Mouse (Mus musculus) CD8-positive naive resting alpha-beta T cell, adult 2 months (primary cell): Measurements from ENCODE around the gene Lemd1.
A peak's percentile ranks its signal among the peaks of the same experiment; 100 is the strongest.

ENCODE experiments used
- DNase-seq, 2 experiments: peaks; one replicate each; pipeline ENCODE4 v3.0.0; 2022; ENCODE audit warnings: low read depth in 2 of 2, low spot score in 2 of 2

Gene Lemd1

DNA sequence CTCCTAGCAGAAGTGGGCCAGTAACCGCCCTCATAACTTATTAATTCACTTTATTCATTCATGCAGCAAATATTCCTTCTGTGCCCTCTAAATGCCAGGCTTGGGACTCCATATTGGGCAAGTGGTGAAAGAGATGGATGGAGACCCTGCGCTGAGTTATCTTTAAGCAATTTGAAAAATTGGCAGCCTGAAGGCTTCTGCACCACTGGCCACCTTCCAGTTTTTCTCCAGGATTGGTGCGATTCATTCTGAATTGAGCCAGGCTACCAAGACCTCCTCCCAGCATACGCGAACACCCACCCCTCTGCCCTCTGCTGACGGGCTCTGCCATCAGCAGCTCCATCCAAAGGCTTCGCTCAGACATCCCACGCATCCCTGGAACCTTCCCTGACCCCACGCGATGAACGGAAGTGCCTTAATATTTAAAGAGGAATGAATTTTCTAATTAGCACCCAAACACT lies 96.8 kb downstream of the Lemd1 start:
- no peak for DNase-seq

DNA sequence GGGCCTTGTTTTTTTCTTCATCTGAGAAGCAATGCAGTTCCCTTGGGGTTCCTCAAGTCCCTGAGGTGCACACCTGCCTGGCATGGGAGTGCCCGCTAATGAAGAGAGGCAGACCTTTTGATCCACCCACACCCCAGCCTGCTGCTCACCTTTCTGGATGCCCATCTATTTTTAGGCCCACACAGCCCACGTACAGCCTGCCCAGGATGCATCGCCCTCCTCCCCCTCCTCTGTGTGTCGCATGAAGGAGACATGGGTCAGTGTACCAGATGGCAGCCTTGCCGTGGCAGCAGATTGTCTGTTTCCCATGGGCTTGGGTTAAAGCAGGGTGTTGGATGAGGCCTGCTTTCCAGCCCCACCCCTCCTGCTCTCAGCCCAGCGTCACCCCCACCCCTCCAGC lies 98.7 kb downstream of the Lemd1 start:
- no peak for DNase-seq

DNA sequence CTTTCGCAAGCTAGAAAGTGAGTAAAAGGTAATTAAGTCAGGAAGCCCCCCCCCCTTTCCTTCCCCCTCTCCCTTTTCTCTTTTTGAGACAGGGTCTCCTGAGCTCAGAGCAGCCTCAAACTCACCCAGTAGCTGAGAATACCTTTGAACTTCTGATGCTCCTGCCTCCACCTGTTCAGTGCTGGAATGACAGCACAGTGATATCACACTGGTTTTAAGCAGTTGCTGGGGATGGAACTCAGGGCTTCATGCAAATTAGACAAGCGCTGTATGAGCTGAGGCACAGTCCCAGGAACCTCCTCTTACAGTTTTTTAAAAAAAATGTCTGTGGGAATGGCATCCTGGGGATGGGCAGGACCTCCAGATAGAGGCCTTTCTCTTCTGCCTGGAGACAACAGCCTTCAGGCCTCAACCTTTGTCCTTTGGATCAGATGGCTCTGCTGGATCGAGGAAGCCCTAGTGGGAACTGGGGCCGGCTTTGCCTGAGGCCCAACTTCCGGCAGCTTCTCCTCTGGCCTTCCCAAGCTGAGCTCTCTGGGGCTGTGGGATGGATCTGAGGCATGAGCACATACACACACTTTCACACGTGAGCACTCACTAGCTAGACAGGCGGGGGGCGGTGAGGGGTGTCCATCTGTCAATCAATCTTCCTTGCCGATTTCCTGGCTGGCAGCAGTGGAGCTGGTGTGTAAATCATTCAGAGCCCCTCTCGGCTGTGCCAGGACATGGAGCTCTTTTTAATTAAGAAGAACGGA lies 99.9 kb downstream of the Lemd1 start:
- DNase-seq: no peak

DNA sequence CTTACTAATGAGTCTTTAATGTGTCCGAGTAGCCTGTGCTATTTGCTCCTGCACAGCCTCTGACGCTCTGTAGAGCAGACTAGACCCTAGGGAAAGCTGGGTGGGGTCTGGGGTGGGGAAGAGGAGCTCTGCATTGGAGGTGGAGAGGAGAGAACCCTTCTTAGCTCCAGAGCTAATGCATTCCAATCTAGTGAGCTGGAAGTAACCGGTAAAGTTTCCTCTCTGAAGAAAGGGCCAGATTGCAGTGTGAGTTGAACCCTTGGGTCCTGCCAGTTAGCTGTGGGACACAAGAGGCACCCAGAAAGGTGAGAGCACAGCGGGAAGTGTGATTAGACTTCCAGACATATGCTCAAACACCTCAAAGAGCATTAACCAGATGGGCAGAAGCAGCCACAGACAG lies 100.5 kb downstream of the Lemd1 start:
- no peak for DNase-seq

DNA sequence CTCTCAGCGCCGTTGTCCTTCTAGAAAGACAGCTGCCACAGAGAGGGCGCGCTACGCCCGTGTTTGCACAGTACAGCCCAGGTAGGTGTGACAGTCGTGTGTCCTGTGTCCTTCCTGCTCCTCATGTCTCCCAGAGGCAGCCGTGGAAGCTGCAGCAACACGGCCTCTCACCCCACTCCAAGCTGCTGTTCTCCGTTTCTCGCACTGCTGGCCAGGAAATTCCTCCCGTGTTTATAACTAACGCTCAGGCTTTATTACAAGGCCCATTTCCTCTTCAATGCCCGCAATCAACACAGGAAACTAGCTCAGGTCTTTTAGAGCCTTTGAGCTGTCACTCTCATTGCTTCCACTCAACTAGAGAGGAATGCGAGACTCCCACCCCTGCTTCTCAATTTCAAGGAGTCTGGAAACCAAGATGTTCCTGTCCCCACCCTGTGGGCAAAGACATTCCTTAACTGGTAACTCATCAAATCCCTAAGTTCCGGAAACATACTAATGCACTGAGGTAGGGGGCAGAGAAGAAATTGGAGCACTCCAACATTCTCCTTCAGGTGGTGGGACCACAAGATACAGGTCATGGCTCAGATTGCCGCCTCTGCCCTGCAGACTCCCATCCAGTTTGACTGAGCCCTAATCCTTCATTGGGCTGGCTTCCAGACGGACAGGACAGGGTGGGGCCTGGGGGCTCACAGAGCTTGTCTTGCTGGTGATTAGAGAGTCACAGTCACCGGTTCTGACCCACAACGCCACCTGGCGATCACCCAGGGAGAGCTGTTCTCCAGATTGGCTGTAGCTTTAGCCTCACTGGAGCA lies 101.3 kb downstream of the Lemd1 start:
- no peak for DNase-seq

DNA sequence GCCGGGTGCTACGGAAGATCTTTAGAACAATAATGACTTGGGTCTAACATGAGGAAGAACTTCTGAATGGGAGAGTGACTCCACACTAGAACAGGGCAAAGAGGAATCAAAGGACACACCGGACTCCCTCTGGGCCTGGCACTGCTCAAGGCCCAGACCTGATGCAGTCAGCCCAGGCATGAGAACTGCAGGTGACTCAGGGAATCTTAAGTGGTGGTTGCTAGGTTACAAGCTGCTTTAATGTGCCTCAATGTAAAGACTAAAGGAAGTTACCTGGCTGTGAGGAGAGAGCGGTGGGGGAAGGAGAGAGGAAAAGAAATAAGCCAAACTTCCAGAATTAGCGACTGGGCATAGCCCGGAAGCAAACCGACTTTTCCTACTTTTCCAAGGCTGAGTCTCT lies 104.3 kb downstream of the Lemd1 start:
- DNase-seq: no peak

DNA sequence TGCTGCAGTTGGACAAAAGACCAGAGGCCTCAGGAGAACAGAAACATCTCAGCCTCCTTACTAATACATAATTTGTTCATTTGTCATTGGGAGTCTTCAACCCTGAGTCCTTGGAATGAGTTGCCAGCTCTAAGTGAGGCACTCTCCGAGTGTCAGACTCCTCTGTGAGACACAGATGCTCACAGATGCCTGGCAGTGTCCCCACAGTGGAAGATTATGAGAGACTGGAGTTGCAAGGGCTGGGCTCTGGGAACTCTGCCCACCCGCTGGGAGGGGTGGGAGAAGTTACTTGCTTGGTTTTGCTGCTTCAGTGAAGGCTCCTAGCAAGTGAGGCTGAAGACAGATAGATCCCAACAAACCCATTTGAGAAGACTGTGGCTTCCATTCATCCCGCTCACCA lies 104.8 kb downstream of the Lemd1 start:
- DNase-seq: no peak

DNA sequence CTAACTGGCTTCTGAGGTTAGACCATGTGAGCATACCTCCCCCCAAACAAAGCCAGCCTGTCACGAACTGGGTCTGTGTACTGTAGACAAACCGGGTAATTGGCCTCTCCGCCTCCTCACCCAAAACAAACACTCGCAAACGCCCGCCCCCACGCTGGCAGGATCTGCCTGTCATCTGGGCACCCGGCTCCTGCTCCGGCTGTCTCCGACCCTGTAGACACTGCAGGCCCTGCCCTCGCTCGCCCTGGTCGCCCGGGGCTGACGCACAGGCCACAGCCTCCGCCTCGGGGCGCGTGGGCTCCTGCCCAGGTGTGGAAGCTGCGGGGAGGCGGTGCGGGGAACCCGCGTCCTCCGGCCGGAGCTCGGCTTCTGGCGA lies 107.2 kb downstream of the Lemd1 start, which contains the start of gene Klhdc8a:
Gene Klhdc8a, plus strand, starts transcription at position 202 of the 376 bp plus-strand sequence.
- peak in 1 of 2 experiments; percentile 7 for DNase-seq

DNA sequence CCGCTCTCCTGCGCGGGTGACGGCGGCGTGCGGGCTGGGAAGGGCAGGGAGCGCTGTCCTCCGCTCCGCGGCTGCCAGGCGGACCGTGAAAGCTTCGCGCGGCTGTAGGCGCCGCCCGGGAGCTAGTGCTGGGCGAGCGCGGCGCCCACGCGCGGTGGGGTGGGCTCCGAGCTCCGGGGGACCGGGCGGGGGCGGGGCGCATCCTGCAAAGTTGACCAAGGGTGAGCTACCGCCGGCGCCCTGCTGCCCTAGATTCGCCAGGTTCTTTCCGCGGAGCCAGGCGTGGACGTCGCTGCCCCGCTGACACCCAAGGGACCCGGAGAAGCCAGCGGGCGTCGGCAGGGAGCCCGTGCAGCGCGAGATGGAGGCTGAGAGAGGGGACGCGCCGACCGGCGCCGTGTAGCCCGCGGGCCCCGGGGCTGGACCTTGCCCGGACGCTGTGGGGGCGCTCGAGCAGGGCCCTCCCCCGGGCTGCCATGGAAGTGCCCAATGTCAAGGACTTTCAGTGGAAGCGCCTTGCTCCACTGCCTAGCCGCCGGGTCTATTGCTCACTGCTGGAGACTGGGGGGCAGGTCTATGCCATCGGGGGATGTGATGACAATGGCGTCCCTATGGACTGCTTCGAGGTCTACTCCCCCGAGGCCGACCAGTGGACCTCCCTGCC lies 107.7 kb downstream of the Lemd1 start:
- no peak for DNase-seq

DNA sequence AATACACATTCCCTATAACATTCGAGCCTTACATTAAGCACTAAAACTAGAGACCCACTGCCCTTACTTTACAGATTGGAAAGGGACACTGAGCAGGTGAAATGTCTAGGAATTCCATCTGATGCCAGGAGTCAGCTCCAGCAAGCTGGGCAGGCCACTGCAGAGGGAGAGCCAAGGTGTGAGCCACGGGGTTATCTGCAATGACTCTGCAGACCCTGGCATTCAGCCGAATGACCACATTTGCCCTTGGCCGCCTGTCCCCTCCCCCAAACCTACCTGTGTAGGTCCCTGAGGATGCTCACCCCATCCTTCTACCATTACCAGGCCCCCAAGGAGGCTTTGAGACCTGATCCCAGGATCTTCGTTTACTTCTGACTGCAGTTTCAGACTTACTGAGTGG lies 108.5 kb downstream of the Lemd1 start:
- no peak for DNase-seq

DNA sequence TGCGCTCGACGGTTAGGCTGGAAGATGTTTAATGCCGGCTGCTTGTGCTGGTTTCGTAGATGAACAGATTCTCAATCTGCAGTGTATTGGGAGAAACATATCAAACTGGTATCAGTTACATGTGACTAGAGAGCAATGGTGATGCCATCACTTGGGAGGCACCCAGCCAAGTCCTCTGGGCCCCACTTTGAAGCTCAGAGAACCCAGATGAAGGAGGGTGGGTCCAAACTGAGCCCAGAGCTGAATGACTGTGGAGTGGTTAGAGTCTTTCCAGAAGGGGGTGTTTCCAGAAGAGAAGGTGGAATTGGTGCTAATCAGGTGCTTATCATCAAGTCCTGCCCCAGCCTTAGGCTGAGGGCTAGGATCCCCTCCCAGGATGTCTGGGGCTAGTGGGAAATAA lies 110.0 kb downstream of the Lemd1 start:
- no peak for DNase-seq

DNA sequence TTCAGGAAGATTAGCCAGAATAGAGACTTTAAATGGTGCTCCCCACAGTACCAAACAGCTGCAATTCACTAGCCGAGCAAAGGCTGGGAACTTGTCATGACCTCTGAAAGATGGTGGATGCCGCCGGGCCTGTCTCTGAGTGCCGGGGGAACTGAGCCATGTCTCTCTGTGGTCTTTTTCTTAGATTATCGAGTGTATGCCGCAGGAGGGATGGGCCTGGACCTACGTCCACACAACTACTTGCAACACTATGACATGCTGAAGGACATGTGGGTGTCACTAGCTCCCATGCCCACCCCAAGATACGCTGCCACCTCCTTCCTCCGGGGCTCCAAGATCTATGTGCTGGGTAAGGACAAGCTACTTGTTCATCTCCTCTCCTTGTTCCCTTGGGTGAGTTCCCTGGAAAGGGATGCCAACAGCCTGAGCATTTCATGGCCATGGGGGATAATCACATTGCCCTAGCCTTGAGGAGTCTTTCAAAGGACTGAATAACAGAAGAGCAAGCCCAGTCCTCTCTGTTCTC lies 111.2 kb downstream of the Lemd1 start:
- DNase-seq: no peak

DNA sequence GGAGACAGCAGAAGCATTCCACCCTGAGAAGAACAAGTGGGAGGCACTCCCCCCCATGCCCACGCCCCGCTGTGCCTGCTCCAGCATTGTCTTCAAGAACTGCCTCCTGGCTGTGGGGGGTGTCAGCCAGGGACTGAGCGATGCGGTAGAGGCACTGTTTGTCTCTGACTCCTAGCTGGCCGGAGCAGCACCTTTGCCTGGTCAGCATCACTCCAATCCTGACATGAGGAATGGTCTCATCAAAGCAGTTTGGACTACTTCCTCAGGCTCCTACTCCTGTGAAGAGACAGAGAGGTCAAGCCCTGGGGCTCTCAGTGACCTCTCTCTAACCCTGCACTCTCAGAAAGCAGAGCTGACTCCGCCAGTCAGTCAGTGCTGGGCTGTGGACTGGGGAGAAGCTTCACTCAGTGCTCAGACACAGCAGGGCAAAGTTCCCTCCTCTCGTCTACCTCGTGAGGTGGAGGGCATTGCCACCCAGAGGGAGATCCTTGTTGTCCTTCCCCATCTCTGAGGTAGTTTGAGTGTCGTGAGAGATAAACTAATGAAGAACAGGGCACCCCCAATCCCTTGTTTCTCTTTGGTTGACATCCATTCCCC lies 113.5 kb downstream of the Lemd1 start:
- DNase-seq: no peak

DNA sequence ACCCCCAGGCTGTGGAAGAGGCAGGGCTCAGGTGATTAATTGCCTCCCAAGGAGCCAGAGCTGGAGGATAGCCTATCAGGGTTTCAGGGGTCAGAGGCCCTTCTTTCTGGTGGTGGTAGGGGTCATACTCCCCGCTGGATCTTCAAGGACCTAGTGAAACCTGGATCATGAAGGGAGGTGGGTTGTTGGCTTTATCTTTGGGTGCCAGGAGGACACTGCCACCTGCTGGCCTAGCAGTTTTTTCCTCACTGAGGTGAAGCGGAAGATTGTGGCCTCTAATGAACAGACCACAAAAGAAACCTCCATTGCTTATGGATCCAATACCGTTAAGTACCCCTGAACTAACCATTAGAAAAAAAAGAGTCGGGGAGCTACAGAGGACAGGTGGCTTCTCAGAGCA lies 114.9 kb downstream of the Lemd1 start:
- no peak for DNase-seq

DNA sequence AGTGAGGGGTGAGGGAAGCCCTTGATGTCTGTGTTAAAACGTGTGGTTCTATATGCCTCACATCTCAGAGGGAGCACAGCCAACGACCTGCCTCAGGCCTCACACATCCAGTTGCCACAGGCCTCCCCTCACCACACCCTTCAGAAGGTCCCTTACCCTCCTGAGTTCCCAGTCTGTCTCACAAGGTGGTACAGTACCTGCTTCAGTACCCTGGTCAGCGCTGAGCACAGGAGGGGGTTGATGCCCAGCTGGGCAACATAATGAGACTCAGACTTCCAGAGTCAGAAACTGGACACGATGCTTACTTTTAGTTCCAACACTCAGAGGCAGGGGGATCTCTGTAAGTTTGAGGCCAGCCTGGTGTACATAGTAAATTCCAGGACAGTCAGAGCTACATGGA lies 115.6 kb downstream of the Lemd1 start:
- no peak for DNase-seq

DNA sequence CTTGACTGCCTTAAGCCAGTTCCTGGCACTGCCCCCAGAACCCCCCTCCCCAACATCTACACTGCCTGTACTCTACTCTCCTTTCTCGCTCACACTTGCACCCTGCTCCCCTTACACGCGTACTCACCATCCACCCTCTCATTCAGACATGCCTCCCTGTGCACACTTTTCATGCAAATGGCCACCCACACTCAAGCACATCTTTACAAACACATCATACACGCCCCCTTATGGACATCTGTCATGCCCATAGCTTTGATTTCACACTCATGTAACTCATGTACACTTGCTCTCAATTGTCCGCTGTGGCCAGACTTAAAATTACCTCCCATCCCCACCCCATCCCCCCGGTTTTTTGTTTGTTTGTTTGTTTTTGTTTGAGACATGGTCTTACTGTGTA lies 116.7 kb downstream of the Lemd1 start:
- no peak for DNase-seq

DNA sequence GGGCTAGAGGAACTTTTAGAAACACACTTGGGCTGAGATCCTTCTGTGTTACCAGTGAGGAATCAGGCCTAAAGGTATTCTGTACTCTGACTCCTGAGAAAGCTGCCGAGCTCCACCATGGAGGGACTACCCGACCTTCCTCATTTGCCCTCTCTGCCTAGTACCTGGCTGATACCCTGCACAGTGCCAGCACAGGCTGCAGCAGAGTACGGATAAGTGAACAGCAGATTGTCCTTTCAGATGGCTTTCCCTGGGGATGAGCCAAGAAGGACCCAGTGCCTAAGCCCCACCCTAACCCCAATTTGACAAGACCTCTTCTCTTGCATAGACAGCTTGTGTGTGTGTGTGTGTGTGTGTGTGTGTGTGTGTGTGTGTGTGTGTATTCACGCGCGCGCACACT lies 117.4 kb downstream of the Lemd1 start:
- DNase-seq: no peak
